ENCODE assay signal across 15 mouse cellular contexts in genomic region chr1:136951155-136951650, GRCm38 (mm10). TPM values are rescaled to one million over a fixed set of nuclear protein-coding genes. Genes with fewer than 3 reads are reported as not detected.
"Had no signal": no experiment of that assay in that cellular context is flagged by ENCODE, and none has a peak within 500 bp of the region (broad histone marks: within the 10 kb centered on the region; RNA-seq: fewer than 3 reads in every experiment).

No protein-coding gene starts in this region.

- H3K27ac ChIP-seq: limb, embryonic 15.5 days; liver, embryonic 12.5 days; lung, embryonic 15.5 days; macrophage; midbrain, embryonic 12.5 days had no signal

- H3K36me3 ChIP-seq: limb, embryonic 15.5 days; liver, embryonic 12.5 days; lung, embryonic 15.5 days; midbrain, embryonic 12.5 days had no signal

- H3K9me3 ChIP-seq: limb, embryonic 15.5 days; liver, embryonic 12.5 days; lung, embryonic 15.5 days had no signal

- ATAC-seq: liver, embryonic 12.5 days had no signal

- H3K9ac ChIP-seq: limb, embryonic 15.5 days; liver, embryonic 12.5 days; lung, embryonic 15.5 days; midbrain, embryonic 12.5 days had no signal

- H3K4me3 ChIP-seq: megakaryocyte, embryonic 14.5 days; midbrain, embryonic 12.5 days had no signal

- DNase-seq: kidney, postnatal 10 days; kidney, postnatal 4 days; lung, postnatal 14 days; right cerebral cortex, adult 18-20 months; right cerebral cortex, postnatal 25 days; thymus, postnatal 36 days had no signal

RNA-seq across cellular contexts. Expression of gene Nr5a2, which starts 9.0 kb away (rescaled TPM):
- total RNA-seq: layer of hippocampus, adult 8-10 months; layer of hippocampus, postnatal 14 days; left cerebral cortex, postnatal 25 days had no signal
- polyA plus RNA-seq: macrophage had no signal
